Mouse (Mus musculus): ENCODE results near the gene Cyp27b1. TPM values are rescaled to one million over a fixed set of nuclear protein-coding genes. Genes with fewer than 3 reads are reported as not detected.
A peak's percentile ranks its signal among the peaks of the same experiment; 100 is the strongest.

Gene Cyp27b1
- polyA plus RNA-seq, 1 experiment from 2014 or later, result 0.23 TPM

- Histone ChIP-seq H3K4me3 (ENCODE audit: low read depth, low read length) (peak overlapping the region; percentile 65), H3K4me2 (ENCODE audit: low read depth, low read length, severe bottlenecking) (peak overlapping the region; percentile 100), H3K9ac (ENCODE audit: low read length) (no peak overlapping the region), H3K27ac (ENCODE audit: low read depth, low read length) (no peak overlapping the region), H3K4me1 (replicated peaks; ENCODE audit: control insufficient read depth, insufficient read depth, low read length) (peaks cover 27% of the 10 kb centered on the region; the same call in 1 of the 2 replicates), H3K27me3 (ENCODE audit: control insufficient read depth, insufficient read depth, low read length) (peaks cover 48% of the 10 kb centered on the region), H3K9me3 (ENCODE audit: control insufficient read depth, low read length) (no peaks in the 10 kb centered on the region), H3K36me3 (ENCODE audit: control insufficient read depth, insufficient read depth, low read length) (no peaks in the 10 kb centered on the region)
- 4% methylated on average over 12 of the region's 12 CpGs for WGBS
- DNase-seq (ENCODE audit: low spot score), result peak; percentile 55
- ATAC-seq (replicated peaks; ENCODE audit: low FRiP score), result peak; percentile 35
These were observed 30.1 kb downstream of the Cyp27b1 start for GRCm38 (mm10) chr10:127078001-127078676.

GRCm38 (mm10) chr10:127078677-127079575 lies 30.9 kb downstream of the Cyp27b1 start:
- Histone ChIP-seq H3K9ac (ENCODE audit: low read length) (peak overlapping the region; percentile 70), H3K36me3 (ENCODE audit: control insufficient read depth, insufficient read depth, low read length) (no peaks in the 10 kb centered on the region), H3K9me3 (ENCODE audit: control insufficient read depth, low read length) (no peaks in the 10 kb centered on the region), H3K4me2 (ENCODE audit: low read depth, low read length, severe bottlenecking) (peak overlapping the region; percentile 100), H3K27ac (ENCODE audit: low read depth, low read length) (0 out of 2 replicates have a peak overlapping the region, but pooled peaks have one; percentile 12), H3K4me3 (ENCODE audit: low read depth, low read length) (peak overlapping the region; percentile 65), H3K27me3 (ENCODE audit: control insufficient read depth, insufficient read depth, low read length) (peaks cover 50% of the 10 kb centered on the region), H3K4me1 (replicated peaks; ENCODE audit: control insufficient read depth, insufficient read depth, low read length) (peaks cover 27% of the 10 kb centered on the region; the same call in 1 of the 2 replicates)
- peak; percentile 81 for DNase-seq (ENCODE audit: low spot score)
- 1% methylated on average over 44 of the region's 49 CpGs for WGBS
- ATAC-seq (replicated peaks; ENCODE audit: low FRiP score), result peak; percentile 71

- H3K27ac ChIP-seq (ENCODE audit: low read depth, low read length), result no peak overlapping the region
- under 1% methylated on average over 57 of the region's 70 CpGs for WGBS
These were observed 31.8 kb downstream of the Cyp27b1 start for GRCm38 (mm10) chr10:127079665-127080391.

GRCm38 (mm10) chr10:127080901-127081780 lies 33.1 kb downstream of the Cyp27b1 start:
- Histone ChIP-seq H3K27ac (ENCODE audit: low read depth, low read length) (no peak overlapping the region), H3K4me2 (ENCODE audit: low read depth, low read length, severe bottlenecking) (peak overlapping the region; percentile 100), H3K9ac (ENCODE audit: low read length) (peak overlapping the region; percentile 32), H3K27me3 (ENCODE audit: control insufficient read depth, insufficient read depth, low read length) (peaks cover 49% of the 10 kb centered on the region), H3K4me1 (replicated peaks; ENCODE audit: control insufficient read depth, insufficient read depth, low read length) (peaks cover 27% of the 10 kb centered on the region; the same call in 1 of the 2 replicates), H3K36me3 (ENCODE audit: control insufficient read depth, insufficient read depth, low read length) (no peaks in the 10 kb centered on the region), H3K4me3 (ENCODE audit: low read depth, low read length) (peak overlapping the region; percentile 24), H3K9me3 (ENCODE audit: control insufficient read depth, low read length) (no peaks in the 10 kb centered on the region)
- 2% methylated on average over 48 of the region's 48 CpGs for WGBS
- DNase-seq (ENCODE audit: low spot score) (no peak), ATAC-seq (replicated peaks; ENCODE audit: low FRiP score) (no peak)

More at GRCm38 (mm10) chr10:127079665-127080391, 31.8 kb downstream of the Cyp27b1 start:
- Histone ChIP-seq H3K9me3 (ENCODE audit: control insufficient read depth, low read length) (no peaks in the 10 kb centered on the region), H3K27me3 (ENCODE audit: control insufficient read depth, insufficient read depth, low read length) (peaks cover 50% of the 10 kb centered on the region), H3K4me3 (ENCODE audit: low read depth, low read length) (peak overlapping the region; percentile 65), H3K36me3 (ENCODE audit: control insufficient read depth, insufficient read depth, low read length) (no peaks in the 10 kb centered on the region), H3K9ac (ENCODE audit: low read length) (peak overlapping the region; percentile 70), H3K4me2 (ENCODE audit: low read depth, low read length, severe bottlenecking) (peak overlapping the region; percentile 100), H3K4me1 (replicated peaks; ENCODE audit: control insufficient read depth, insufficient read depth, low read length) (peaks cover 27% of the 10 kb centered on the region; the same call in 1 of the 2 replicates)
- ATAC-seq (replicated peaks; ENCODE audit: low FRiP score) (0 out of 2 replicates have a peak, but pooled peaks have one; percentile 14), DNase-seq (ENCODE audit: low spot score) (peak; percentile 77)

GRCm38 (mm10) chr10:127081996-127082620 lies 34.1 kb downstream of the Cyp27b1 start:
- Histone ChIP-seq H3K9me3 (ENCODE audit: control insufficient read depth, low read length) (no peaks in the 10 kb centered on the region), H3K27ac (ENCODE audit: low read depth, low read length) (no peak overlapping the region), H3K9ac (ENCODE audit: low read length) (no peak overlapping the region), H3K36me3 (ENCODE audit: control insufficient read depth, insufficient read depth, low read length) (no peaks in the 10 kb centered on the region), H3K4me2 (ENCODE audit: low read depth, low read length, severe bottlenecking) (no peak overlapping the region), H3K4me3 (ENCODE audit: low read depth, low read length) (0 out of 2 replicates have a peak overlapping the region, but pooled peaks have one; percentile 24), H3K4me1 (replicated peaks; ENCODE audit: control insufficient read depth, insufficient read depth, low read length) (peaks cover 27% of the 10 kb centered on the region; the same call in 1 of the 2 replicates), H3K27me3 (ENCODE audit: control insufficient read depth, insufficient read depth, low read length) (peaks cover 46% of the 10 kb centered on the region)
- no peak for DNase-seq (ENCODE audit: low spot score)
- no peak for ATAC-seq (replicated peaks; ENCODE audit: low FRiP score)
- WGBS, result 37% methylated on average over 8 of the region's 8 CpGs

GRCm38 (mm10) chr10:127083292-127083914 lies 35.4 kb downstream of the Cyp27b1 start:
- Histone ChIP-seq H3K4me2 (ENCODE audit: low read depth, low read length, severe bottlenecking) (no peak overlapping the region), H3K4me1 (replicated peaks; ENCODE audit: control insufficient read depth, insufficient read depth, low read length) (peaks cover 22% of the 10 kb centered on the region; the same call in 1 of the 2 replicates), H3K36me3 (ENCODE audit: control insufficient read depth, insufficient read depth, low read length) (no peaks in the 10 kb centered on the region), H3K27ac (ENCODE audit: low read depth, low read length) (no peak overlapping the region), H3K27me3 (ENCODE audit: control insufficient read depth, insufficient read depth, low read length) (peaks cover 42% of the 10 kb centered on the region), H3K9ac (ENCODE audit: low read length) (no peak overlapping the region), H3K9me3 (ENCODE audit: control insufficient read depth, low read length) (no peaks in the 10 kb centered on the region), H3K4me3 (ENCODE audit: low read depth, low read length) (no peak overlapping the region)
- ATAC-seq (replicated peaks; ENCODE audit: low FRiP score) (no peak), DNase-seq (ENCODE audit: low spot score) (no peak)
- 34% methylated on average over 8 of the region's 8 CpGs for WGBS

- DNase-seq (ENCODE audit: low spot score) (no peak), ATAC-seq (replicated peaks; ENCODE audit: low FRiP score) (no peak)
- Histone ChIP-seq H3K4me1 (replicated peaks; ENCODE audit: control insufficient read depth, insufficient read depth, low read length) (peaks cover 22% of the 10 kb centered on the region; the same call in 1 of the 2 replicates), H3K9me3 (ENCODE audit: control insufficient read depth, low read length) (no peaks in the 10 kb centered on the region), H3K36me3 (ENCODE audit: control insufficient read depth, insufficient read depth, low read length) (no peaks in the 10 kb centered on the region), H3K27me3 (ENCODE audit: control insufficient read depth, insufficient read depth, low read length) (peaks cover 42% of the 10 kb centered on the region), H3K4me3 (ENCODE audit: low read depth, low read length) (no peak overlapping the region), H3K4me2 (ENCODE audit: low read depth, low read length, severe bottlenecking) (no peak overlapping the region), H3K27ac (ENCODE audit: low read depth, low read length) (no peak overlapping the region), H3K9ac (ENCODE audit: low read length) (no peak overlapping the region)
- WGBS, result 64% methylated on average over 5 of the region's 5 CpGs
These were observed 35.9 kb downstream of the Cyp27b1 start for GRCm38 (mm10) chr10:127083915-127084306.
